ENCODE assay signal across 29 mouse cellular contexts in genomic region chrX:153119013-153119412, GRCm38 (mm10). TPM values are rescaled to one million over a fixed set of nuclear protein-coding genes. Genes with fewer than 3 reads are reported as not detected.
"Had no signal": no experiment of that assay in that cellular context is flagged by ENCODE, and none has a peak within 500 bp of the region (broad histone marks: within the 10 kb centered on the region; RNA-seq: fewer than 3 reads in every experiment).

No protein-coding gene starts in this region.

- H3K4me3 ChIP-seq: heart, adult 2 months; heart, embryonic 13.5 days; heart, embryonic 15.5 days; intestine, embryonic 15.5 days; layer of hippocampus, adult 2 months; left cerebral cortex, adult 2 months; limb, embryonic 13.5 days; limb, embryonic 15.5 days; liver, embryonic 12.5 days had no signal

- H3K4me1 ChIP-seq: heart, embryonic 13.5 days; heart, embryonic 15.5 days; intestine, embryonic 15.5 days; limb, embryonic 13.5 days; limb, embryonic 15.5 days; liver, embryonic 12.5 days had no signal

- DNase-seq: gastrocnemius, postnatal 14 days; gastrocnemius, postnatal 36 days; heart, adult 11 months; heart, adult 2 months; heart, postnatal 14 days; heart, postnatal 36 days; kidney, adult 18-20 months; kidney, adult 8-10 months; kidney, postnatal 10 days; kidney, postnatal 25 days; kidney, postnatal 4 days; left cerebral cortex, postnatal 4 days had no signal

- H3K27me3 ChIP-seq: heart, embryonic 15.5 days; intestine, embryonic 15.5 days had no signal

- ATAC-seq: hindbrain, embryonic 16.5 days; inflammation-experienced regulatory T-cells, adult 6 months; intestine, embryonic 15.5 days; intestine, postnatal 0 days; liver, embryonic 12.5 days had no signal

- H3K36me3 ChIP-seq: heart, embryonic 13.5 days; heart, embryonic 15.5 days; intestine, embryonic 15.5 days; limb, embryonic 13.5 days; limb, embryonic 15.5 days; liver, embryonic 12.5 days had no signal

- H3K9ac ChIP-seq: heart, embryonic 13.5 days; heart, embryonic 15.5 days; hindbrain, embryonic 14.5 days; intestine, embryonic 15.5 days; limb, embryonic 13.5 days; limb, embryonic 15.5 days; liver, embryonic 12.5 days; liver, embryonic 14.5 days had no signal

- H3K4me2 ChIP-seq: heart, embryonic 11.5 days; heart, embryonic 13.5 days; heart, embryonic 15.5 days; hindbrain, embryonic 14.5 days; intestine, embryonic 15.5 days; limb, embryonic 13.5 days; limb, embryonic 15.5 days; liver, embryonic 12.5 days had no signal

- H3K9me3 ChIP-seq: heart, embryonic 13.5 days; heart, embryonic 15.5 days; intestine, embryonic 15.5 days; limb, embryonic 13.5 days; limb, embryonic 15.5 days; liver, embryonic 12.5 days had no signal

- H3K27ac ChIP-seq: heart, adult 2 months; heart, embryonic 13.5 days; heart, embryonic 15.5 days; hindbrain, embryonic 14.5 days; intestine, embryonic 15.5 days; layer of hippocampus, adult 2 months; left cerebral cortex, adult 2 months; limb, embryonic 13.5 days; limb, embryonic 15.5 days; liver, embryonic 12.5 days; liver, embryonic 14.5 days had no signal

RNA-seq across cellular contexts. Expression of gene Foxr2, which starts 0.4 kb away (rescaled TPM):
- polyA plus RNA-seq: heart, adult 2 months; heart, embryonic 11.5 days; heart, embryonic 13.5 days; heart, embryonic 15.5 days; heart, postnatal 0 days; inflammation-experienced regulatory T-cells, adult 6 months; intestine, embryonic 15.5 days; intestine, postnatal 0 days; limb, embryonic 13.5 days; limb, embryonic 15.5 days; liver, adult 2 months; liver, embryonic 12.5 days; liver, embryonic 14.5 days; liver, embryonic 16.5 days had no signal
